Mouse (Mus musculus): Measurements from ENCODE around the gene Tctex1d1.

The Tctex1d1 gene

DNA sequence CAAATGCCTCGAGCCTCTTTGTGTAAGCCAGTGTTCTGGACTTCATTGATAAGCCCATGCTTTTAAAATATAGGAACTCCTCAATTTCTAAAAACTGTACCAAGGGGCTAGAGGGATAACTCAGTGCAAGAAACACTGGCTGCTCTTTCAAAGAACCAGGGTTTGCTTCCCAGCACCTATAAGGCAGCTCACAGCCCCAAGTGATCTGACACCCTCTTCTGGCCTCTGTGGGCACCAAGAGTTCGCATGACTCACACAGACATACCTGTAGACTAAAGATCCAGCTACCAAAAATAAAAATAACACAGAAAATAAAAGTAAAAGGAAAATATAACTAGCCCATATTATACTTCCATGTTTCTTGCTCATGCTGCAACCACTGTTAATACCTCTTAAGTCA, 9.3 kb downstream of the Tctex1d1 start:
- DNase-seq (ENCODE audit: low spot score in 2 of 2), result no peak

DNA sequence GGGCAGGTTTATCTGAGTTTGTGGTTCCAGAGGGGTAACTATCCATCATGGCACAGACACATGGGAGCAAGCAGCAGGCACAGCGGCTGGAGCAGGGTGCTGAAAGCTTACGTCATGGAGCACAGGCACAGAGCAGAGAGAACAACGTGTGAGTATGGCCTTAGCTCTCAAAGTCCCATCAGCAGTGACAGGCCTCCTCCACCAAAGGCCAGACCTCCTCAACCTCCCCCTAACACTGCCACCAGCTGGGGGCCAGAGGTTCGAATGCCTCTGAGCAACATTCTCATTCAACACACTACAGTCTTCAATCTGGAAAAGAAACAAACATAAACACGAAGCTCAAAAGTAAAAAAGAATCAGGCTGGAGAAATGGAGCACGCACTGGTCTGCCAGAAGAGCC, 10.1 kb downstream of the Tctex1d1 start:
- no peak for DNase-seq (ENCODE audit: low spot score in 2 of 2)

GRCm38 (mm10) chr4:102989391-102989790, 11.0 kb downstream of the Tctex1d1 start:
- DNase-seq (ENCODE audit: low spot score in 2 of 2), result no peak

DNA sequence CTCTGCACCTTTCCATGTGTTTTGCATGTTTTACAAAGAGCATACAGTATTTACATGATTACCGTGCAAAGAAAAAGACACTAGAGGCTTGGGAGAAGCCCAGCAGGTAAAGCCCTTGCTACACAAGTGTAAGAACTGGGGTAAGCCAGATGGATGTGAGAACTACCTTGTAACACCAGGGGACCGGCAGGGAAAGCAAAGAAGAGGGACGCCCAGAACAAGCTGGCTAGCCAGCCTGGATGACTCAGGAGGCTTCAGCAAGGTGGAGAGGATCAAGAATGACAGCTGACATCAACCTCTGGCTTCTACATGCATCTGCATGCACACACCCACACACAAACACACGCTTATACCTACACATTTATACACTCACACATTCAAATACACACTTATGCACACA, 11.6 kb downstream of the Tctex1d1 start:
- DNase-seq (ENCODE audit: low spot score in 2 of 2), result no peak

DNA sequence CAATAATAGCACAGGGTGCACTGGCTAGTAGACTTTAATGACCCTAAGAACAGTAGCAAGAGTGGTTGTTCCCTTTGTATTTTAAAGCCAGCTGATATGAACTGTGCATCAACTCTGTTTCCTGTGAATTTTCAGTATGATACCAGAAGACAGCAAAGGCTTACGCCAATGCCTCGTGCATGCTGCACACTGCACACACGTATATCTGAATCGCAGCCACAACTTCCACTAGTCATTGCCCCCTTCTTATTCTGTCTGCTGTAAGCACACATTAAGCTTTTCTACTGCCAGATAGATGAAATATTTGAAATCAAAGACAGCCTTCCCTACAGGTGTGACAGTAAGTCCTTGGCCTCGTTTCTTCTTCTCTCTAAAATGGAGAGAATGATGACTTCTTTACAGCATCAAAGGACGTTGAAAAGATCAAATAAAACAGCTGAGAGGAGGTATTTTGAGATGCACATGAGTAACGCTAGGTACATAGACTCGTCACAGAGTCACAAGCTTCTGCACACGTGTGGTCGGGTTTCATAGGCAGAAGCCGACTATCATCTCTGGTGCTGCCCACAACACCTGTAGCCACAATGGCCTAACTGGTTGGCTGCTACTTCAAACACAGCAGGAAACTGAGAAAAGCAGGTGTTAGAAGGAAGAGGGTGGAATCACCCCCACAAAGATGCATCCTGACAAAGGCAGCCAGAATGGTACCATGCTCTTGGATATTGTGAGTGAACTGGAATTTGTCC, 12.4 kb downstream of the Tctex1d1 start:
- no peak for DNase-seq (ENCODE audit: low spot score in 2 of 2)

DNA sequence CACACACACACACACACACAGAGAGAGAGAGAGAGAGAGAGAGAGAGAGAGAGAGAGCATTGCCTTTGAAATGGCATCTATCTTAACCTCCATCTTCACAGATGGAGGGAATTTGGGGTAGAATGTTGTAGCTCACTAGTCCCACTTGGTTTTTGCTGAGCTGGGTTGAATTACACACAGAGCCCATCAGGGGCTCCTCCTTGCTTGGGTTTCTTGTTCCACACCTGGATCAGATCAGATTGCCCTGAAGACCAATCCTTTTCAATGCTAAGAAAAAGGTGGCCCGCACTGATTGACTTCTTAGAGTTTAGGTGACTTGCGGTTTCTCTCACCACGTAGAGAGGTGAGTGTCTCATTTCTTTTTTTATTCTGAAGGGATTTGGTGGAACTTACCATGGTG, 13.3 kb downstream of the Tctex1d1 start:
- no peak for DNase-seq (ENCODE audit: low spot score in 2 of 2)

GRCm38 (mm10) chr4:103004681-103005080, 26.3 kb downstream of the Tctex1d1 start:
- DNase-seq (ENCODE audit: low spot score in 2 of 2), result peak in 1 of 2 experiments; percentile 2

DNA sequence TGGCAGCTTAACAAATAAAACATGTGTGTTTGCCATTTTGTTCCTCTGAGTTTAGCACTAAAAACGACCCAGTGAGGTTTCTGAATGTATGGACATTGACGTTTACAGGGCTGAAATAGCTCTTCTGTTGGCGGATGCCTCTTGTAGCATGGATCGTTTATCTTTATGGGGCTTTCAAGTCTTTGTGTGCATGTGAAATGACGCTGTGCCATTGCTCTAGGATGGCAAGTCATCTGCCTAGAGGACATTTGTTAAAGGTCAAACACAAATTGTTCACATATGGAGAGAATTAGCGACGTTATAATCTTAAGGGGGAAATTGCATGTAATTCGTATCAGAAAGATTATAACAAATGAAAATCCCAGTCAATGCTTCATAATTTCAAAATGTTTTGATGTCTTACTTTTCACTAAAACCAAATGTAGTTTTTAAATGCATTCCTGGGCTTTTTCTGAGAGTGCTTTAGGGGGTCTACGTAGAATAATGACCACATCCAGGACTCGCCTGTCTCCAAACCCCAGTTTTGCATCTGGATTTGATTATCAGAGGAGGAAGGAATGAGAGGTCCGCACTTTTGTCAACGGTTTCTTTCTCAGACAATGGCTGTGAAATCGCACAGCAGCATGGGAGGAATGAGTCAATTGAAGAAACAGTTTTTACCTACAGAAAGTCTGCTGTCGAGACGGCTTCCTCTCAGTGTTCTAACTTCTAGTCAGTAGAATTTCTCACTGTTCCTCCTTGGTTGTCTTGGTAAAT, 27.0 kb downstream of the Tctex1d1 start:
- DNase-seq (ENCODE audit: low spot score in 2 of 2), result peak in 1 of 2 experiments; percentile 18

GRCm38 (mm10) chr4:103006266-103006665, 27.9 kb downstream of the Tctex1d1 start:
- peak in 1 of 2 experiments; percentile 38 for DNase-seq (ENCODE audit: low spot score in 2 of 2)

GRCm38 (mm10) chr4:103006943-103007418, 28.6 kb downstream of the Tctex1d1 start:
- no peak for DNase-seq (ENCODE audit: low spot score in 2 of 2)

GRCm38 (mm10) chr4:103010734-103011133, 32.3 kb downstream of the Tctex1d1 start:
- DNase-seq (ENCODE audit: low spot score in 2 of 2), result no peak

DNA sequence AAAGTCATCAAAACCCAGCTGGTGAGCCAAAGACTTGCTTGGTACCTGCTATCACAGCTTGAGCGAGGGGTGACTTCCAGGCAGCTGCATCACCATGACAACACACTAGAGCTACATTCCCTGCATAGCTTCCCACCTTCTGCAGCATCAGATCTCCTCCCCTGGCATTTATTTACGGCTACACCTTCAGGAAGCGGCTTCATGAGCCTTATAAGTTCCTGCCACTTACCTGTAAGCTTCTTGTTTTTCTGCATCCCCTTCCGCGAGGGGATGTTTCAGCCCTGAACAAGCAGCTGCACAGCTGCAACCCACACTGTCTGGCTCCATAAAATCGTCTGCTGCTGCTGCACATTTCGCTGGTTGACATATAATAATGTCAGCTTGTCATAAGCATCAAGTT, 33.4 kb downstream of the Tctex1d1 start:
- no peak for DNase-seq (ENCODE audit: low spot score in 2 of 2)

GRCm38 (mm10) chr4:103013490-103013889, 35.1 kb downstream of the Tctex1d1 start:
- DNase-seq (ENCODE audit: low spot score in 2 of 2), result no peak

DNA sequence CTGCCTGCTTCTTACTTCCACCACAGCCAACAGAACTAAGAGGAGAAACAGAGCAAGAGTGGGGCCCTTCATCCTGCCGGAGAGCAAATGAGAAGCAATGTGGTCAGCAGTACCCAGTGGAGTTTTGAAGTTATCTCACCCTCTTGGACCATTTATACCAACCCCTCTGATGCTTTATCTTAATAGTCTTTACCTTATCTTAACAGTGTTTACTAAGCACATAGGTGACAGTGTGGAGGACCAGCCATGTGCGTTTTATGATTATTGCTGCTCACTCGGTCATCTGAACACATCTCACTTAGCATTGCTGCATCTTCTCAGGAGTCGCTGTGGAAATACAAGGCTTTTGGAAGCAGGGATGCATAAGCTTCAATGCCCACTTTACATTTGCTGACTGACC, 48.2 kb downstream of the Tctex1d1 start, which contains the start of gene Insl5:
Gene Insl5, minus strand, starts transcription at position 222 of the 400 bp plus-strand sequence.
- no peak for DNase-seq (ENCODE audit: low spot score in 2 of 2)

DNA sequence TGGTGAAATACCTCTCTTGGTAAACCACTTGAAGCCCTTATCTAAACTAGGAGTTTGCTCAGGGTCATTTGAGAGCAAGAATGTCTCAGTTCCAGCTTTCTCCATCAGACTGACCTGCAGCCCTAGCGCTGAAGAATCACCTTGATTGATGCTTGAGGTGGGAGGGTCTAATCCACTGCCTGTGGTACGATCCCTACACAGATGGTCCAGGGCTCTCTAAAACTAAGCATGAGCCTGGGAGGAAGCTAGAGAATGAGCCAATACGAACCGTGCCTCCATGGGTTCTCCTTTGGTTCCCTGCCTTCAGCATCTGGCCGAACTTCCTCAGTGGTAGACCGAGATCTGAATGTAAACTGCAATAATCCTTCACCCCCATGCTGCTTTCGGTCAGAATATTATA, 49.3 kb downstream of the Tctex1d1 start:
- DNase-seq (ENCODE audit: low spot score in 2 of 2), result no peak

GRCm38 (mm10) chr4:103028177-103029088, 50.0 kb downstream of the Tctex1d1 start:
- no peak for DNase-seq (ENCODE audit: low spot score in 2 of 2)

GRCm38 (mm10) chr4:103039103-103039837, 60.9 kb downstream of the Tctex1d1 start:
- no peak for DNase-seq (ENCODE audit: low spot score in 2 of 2)

DNA sequence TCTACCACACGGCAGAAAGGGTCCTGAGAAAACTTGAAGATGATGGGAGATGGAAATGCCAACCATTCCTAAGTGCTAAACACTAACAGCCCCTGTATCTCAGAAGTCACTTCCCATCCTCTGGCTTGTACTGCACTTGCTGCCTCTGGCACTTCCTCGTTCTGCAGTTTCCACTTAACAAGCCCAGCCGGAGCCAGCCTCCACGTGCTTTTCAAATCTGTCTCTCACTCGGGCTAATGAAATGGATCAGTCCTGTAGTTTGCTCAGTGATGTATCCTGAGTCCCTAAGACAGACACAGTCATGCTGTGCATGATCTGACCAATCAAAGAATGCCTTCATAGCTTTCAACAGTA, 61.4 kb downstream of the Tctex1d1 start:
- DNase-seq (ENCODE audit: low spot score in 2 of 2), result no peak

DNA sequence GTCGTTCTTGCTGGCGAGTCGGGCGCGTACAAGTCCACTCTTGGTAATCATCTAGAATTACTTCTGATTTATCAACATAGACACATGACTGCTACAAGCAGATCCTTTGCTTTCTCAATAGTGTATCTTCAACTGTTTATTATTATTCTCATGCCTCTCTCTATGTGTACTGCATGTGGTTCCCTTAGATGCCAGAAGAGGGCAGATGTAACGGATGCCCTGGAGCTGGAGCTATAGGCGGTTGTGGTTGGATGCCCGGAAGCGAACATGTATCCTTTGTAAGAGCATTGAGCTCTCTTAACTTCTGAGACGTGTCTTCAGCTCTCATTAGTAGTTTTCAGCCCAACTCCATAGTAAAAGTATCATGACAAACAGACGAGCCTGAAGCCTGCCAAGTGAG, 64.6 kb downstream of the Tctex1d1 start:
- no peak for DNase-seq (ENCODE audit: low spot score in 2 of 2)

GRCm38 (mm10) chr4:103048046-103048445, 69.6 kb downstream of the Tctex1d1 start:
- DNase-seq (ENCODE audit: low spot score in 2 of 2), result no peak
